Mouse (Mus musculus): ENCODE measurements around the gene Tekt4.

The Tekt4 gene

DNA sequence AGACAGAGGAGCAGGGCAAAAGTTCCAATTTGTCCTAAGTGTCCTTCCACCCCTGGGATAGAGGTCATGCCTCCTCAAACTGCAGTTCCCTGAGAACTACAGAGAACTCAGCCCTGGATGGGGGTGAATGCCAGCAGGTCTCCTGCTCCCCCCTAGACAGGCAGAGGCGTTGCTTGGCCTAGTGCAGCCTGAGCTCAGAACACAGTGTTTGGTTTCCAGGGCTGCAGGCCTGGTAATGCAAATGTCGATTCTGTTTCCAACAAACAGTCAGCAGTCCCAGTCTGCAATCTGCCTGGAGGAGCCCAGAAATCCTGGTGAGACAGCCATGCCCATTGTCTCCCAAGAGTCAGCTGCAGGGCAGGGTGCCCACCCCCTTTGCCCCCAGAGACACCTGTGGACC lies at the start of gene Tekt4:
Tekt4 (plus strand) TSS at position 344 of the 400 bp plus-strand sequence.
- DNase-seq: no peak

DNA sequence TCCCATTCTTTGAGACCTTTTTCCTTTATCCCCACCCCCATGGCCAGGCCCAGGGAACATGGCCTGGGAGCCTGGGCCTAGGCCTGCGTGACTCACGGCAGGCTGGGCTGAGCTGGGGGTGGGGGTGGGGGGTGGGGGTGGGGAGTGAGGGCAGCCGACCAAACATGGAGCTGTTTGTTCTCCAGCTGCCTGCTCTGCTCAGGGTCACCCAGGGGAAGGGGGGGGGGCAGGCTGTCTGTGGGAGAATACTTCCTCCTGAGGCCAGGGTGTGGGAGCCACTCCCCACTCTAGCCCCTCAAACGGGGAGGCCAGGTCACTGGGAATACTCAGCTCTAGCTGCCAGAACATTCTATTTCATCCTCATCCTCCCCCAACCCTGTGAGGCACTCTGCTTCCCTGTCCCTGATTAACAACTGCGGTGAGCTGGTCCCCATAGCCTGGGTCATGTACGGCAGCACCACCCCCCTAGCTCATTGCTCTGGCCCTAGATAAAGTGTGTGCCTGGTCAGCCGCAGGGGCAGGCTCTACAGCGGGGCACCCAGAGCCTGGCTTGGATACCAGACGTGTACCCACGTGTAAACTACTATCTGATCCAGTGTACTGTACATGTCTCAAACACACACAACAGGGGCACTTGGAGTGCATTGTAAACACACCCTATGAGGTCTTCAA lies 49.1 kb upstream of the Tekt4 start:
- no peak for DNase-seq

DNA sequence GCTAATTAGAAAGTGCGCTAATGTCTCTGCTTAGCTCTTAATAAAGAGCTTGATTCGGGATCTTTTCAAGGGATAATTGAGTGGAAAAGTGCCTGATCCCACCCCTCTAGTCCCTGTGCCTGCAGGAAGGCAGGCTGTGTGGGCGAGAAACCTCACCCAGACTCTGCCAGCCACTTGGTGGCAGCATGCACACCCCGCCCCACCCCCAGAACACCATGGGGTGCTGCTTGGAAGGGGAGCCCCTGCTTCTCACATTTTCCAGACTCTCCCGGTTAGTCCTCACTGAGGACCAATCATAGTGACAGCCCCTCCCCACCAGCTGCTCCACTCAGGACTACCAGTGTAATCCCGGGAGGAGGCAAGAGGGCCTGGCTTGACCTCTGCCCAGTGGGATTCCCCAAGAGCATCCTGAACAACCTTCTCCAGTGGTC lies 48.4 kb upstream of the Tekt4 start:
- no peak for DNase-seq

DNA sequence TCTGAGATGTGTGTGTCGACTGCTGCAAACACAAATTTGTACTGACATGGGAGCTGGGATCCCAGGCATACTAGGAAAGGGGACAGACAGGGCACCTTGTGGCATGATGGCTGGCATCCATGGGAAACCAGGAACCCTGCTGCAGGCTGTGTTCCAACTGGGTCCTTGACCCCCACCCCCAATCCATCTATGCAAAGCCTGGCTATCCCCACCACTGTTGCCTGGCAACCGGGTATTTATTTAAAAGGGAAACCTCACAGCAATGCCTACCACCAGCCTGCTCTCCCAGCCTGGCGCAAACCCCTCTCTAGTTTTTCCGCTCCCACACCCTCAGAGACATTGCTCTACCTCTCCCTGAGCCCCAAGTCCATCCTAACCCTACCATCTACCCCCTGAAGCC lies 47.1 kb upstream of the Tekt4 start:
- DNase-seq: no peak

DNA sequence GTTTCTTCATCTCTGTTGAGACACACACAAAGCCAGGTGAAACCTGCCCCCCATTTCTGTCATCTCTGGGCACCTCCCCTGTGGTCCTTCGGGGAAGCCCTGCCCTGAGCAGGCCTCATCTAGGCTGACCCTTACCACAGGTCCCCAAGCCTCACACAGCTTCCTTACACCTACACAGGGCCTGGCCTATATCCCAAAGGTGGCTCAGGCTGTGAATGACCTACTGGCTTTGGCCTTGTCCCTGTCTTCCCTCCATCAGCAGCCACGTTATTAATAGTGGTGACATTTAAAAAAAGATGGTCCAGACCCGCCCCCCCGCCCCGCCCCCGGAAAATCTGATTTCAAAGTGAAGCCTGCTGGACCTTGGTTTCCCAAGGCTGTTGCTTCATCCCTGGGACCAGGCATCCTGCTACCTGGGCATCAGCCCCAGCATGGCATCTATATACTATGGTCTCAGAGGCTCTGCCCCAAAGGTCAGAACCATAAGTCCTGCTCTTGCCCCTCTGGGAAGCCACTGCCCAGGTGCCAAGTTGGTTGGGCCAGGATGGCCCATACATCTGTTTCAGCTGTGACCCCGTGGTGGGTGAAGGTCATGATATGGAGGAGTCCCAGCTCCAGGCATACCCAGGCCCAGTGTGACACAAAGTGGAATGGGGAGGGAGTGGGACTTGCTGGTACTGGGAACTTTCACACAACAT lies 46.0 kb upstream of the Tekt4 start:
- no peak for DNase-seq

DNA sequence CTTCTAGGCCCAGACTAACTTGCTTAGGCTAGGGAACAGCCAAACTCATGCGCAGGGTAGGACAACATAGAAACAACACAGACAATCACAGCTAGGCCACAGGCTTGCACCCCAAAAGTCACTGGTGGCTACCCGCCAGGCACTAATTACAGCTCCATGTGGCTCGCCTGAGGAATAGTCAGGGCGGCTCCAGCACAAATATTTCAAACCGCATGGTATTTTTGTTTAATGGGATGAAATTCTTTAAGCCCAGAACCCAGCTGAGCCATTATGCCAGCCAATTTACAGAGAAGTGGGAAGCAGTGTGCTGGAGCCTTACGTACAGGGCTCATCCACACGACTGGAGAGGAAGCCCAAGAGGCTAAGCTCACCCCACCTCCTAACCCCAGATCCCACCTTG lies 44.8 kb upstream of the Tekt4 start:
- no peak for DNase-seq

DNA sequence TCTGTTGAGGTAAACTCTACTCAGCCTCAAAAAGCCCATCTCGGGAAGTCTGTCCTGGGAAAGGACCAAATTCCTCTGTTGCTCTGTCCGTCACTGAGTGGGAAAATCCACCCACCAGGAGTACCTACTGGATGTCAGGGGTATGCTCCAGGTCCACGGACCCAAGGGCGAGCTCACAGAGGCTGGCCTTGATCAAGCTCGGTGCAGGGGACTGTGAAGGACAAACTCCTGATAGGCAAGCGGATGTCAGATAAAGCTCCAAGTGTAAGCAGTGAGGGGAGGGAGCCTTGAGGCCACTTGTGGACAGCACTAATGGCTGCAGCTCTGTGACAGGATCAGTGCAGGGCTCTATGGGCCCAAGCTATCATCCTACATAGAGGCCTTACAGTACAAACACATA lies 44.2 kb upstream of the Tekt4 start:
- no peak for DNase-seq

DNA sequence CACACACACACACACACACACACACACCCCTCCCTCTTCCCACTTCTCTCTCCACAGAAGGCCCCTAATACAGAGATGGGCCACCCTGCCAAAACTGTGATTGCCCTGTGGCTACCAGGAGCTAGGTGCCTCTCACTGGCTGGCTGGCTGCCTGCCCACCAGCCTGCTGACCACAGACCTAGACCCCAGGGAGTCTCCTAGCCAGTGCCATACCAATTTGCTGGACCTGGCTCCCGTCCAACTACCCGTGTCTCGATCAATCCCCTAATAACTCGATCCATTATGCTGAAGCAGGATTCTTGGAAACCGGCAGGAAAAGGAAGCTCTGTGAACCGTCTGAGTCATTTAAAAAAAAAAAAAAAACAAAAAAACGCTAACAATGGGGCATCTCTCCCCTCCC lies 43.6 kb upstream of the Tekt4 start:
- no peak for DNase-seq

DNA sequence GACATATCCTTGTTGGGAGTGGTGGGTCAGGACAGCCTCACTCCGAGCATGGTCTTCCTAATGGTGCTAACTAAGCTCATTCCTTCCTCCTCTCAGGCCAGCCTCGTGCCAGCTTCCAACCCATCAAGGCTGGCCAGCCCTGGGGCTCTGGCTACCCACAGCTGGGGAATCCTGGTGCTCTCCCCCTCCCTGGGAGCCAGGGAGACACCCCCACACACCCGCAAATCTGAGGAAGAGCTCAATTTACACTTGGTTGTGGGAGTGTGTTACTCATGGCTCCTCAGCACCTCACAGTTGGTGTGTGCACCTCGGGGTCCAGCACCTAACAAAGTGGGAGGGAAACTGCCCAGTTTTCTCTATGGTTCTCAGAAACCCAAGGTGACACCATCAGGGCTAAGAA lies 43.2 kb upstream of the Tekt4 start:
- no peak for DNase-seq

DNA sequence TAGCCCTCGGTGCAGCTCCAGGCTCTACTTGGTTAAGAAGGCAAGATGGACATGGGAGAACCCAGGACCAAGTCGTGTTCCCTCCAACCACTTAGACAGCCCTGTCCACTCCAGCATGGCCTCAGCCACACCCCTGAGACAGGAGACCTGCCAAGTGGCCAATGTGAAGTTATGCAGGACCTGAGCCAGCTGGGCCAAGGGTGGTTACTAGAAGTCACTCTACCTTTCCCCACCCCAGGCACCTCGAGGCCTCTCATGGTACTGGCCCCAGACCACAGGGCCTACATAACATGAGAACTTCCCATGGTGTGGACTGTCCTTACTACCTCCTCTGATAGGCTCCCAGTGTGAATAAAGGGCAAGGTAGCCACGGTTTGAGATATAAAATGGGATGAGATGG lies 40.2 kb upstream of the Tekt4 start:
- DNase-seq: peak; percentile 76

DNA sequence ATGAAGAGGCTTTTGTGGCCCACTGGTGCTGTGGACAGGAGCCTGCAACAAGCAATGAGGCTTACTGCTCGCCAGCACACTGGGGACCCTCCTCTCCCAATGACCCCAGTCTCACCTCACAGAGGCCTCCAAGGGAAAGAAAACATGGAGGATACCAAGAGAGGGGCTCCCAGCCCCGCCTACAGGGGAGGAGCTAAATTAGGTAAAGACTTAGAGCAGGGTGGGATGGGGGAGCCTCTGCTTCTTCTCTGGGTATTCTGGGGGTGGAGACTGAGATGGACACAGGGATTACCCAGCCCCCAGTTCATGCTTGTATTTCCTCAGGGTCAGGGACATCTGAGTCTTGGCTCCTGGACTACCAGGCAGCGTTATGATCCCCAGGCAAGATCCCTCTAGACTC lies 39.5 kb upstream of the Tekt4 start:
- no peak for DNase-seq

DNA sequence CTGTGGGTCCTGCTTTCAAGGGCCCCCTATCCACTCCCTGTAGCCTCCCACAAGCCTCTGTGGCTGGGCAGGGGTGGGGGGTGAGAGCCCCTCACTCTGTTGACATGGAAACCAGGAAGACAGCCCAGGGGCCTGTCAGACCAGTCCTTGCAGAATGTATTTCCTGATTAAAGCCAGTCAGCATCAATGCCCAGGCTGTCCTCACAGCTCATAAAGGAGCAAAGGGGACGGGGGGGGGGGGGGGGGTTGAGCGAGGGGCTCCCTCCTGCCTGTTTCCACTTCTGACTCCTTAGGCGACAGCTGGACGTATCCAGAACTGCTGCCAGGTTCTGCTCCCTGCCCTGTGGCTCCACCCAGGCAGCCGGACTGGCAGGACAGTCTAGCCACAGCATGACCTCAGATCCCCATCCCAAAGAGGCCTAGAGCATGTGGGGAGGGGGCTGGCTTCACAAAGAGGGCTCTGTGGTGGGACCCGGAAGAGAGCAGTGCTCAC lies 38.9 kb upstream of the Tekt4 start:
- no peak for DNase-seq

DNA sequence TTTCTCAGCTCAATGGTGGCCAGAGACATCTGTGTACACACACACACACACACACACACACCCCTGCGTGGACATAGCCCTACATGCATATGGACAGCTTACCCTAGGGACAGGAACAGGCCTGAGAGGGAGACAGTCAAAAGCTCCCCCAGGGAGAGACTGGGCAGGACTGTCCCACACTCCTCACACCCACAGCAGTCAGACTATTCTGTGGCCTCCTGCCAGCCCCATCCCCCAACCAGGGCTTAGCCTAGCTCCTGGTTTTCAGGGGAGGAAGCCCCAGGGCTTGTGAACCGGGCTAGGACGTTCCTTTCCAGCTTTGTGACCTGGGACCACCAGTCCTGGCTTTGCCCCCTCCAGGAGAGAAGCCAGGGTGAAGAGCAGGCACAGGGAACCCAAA lies 38.2 kb upstream of the Tekt4 start:
- DNase-seq: no peak

DNA sequence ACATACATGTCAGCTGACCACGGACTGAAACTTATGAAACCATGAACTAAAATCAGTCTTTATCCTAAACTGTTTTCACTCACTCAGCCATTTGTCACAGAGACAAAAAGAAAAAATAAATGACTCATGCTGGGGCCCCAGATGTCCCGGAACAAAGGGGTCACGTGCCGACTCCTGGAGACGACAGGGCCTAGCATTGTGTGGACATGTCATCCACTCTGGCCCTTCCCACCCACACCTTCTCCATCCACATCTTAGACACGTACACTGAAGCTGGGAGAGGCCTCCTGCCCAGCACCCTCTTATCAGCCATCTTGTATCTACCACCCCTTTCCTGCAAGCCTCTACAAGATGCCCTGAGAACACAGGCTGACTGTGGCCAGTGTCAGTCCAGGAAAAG lies 36.4 kb upstream of the Tekt4 start:
- no peak for DNase-seq

DNA sequence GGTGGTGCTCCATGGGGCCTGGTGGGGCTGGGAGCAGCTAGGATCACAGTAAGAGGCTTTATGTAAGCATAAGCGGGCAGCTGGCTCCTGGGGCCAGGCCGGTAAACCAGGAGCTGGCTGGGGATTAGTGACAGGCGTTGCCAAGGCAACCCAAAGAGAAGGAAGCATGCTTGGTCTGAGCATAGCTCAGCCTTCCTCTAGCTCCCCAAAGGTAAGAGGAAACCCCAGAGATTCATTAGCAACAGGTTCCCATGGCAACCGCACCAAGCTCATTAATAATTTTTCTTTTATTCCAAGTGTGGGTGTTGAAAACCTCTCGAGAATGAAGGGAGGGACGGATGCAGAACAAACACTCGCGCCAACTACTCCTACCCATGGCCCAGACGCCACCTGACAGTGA lies 35.5 kb upstream of the Tekt4 start:
- no peak for DNase-seq

DNA sequence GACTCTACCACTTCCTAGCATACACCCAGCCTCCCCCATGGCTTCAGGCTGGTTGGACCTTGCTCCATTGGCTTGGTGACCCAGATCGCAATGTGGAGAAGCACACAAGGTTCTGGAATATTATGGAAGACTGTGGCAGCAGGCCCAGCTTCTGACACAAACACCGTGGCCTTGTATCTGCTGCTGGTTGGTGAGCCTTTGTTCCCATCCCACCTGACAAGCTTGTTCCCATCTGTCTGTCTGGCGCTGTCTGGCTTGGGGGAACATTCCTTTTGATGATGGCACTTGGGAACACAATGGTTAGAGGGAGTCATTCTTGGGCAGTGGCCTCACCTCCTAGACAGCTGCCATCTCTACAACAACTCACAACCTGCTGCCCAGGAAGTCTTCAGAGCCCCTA lies 33.4 kb upstream of the Tekt4 start:
- DNase-seq: no peak

DNA sequence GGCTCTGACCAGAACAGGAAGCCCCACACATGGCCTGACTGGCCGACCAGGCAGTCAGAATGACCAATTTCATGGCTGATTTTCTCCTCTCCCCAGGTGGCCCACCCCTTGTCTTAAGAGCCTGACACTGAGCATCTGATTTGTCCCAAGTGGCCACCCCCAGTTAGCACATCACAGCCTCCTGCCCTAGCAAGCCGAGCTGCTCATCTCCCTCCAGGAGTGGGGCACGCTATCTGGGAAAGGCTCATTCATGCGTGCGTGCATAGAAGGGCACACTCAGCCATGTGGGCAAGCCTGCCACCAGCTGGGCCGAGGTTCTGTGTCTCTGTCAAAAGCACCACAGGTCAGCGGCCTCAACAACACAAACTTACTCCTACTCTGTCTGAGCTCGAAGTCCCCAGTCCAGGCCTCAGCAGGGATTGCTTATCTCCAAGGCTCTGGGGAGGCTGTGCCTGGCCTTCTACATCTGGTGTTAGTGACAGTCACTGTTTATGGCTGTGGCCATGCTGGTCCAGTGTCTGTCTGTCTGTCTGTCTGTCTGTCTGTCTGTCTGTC lies 29.8 kb upstream of the Tekt4 start:
- no peak for DNase-seq

DNA sequence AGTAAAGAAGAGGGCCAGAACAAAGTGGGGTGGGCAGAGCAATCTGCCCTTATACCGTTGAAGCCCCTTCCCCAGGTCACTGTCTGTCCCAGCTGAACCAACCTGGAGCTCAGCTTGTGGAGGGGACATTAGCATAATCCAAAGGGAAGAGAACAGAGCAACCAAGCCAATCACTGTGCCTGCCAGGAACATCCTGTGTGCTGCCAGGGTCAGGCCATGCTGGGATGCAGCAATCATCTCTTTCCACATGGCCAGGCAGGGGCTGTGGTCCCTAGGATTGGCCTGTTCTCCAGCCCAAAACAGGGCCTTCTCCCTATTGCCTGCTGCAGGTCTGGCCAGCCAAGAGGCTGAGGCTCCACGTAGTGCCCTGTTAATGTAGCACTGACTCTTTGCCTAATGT lies 28.4 kb upstream of the Tekt4 start:
- no peak for DNase-seq

DNA sequence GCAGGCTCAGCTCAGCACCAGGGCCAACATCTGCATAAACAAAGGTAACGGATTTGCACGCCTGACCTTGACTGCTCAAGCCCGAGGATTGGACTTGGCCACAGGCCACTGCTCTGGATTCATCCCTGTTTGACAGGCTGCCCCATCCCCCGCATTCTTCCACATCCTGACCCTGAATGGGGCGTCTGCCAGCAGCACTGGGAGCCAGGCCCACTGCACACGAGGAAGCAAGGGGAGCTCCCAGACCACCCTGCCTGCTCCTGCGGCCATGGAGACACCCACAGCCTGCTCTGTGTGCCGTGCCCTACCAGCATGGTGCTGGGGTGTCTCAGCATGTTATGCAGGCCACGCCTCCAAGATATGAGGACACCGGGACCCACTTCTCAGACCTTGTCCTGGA lies 27.0 kb upstream of the Tekt4 start:
- DNase-seq: no peak

DNA sequence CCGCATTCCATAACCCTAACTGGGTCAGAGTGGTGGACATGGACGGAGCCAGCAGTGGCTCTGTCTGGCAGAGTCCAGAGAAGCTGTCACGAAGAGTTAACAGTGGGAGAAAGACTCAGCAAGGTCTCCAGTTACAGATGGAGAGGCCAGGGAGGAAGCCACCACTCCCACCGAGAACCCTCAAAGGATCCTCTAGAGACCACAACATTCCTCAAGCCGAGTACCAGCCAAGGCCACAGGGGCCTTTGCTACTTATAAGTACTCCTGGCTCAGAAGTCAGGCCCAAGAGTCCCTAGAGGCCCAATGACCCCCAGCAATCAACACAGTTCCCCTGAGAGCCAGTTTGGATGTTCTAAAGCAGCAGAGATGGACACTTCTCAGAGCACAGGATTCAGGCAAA lies 25.2 kb upstream of the Tekt4 start:
- no peak for DNase-seq

DNA sequence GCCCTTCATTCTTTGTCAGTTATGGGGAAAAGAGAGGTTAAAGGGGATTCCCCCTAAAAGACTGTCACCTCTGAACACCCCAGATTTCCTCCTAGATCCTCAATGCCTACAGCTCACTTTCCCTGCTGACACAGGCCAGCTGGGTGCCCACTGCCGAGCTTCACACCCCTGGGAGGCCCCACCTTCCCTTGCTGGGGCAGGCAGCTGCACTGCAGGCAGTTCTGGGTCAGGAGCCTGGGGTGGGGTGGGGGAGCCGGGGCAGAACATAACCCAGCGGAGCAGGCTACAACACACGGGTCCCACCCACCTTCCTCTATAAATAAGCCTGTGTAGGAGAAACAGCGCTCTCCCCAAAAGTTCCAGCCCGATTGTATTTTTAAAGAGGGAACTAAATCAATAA lies 24.5 kb upstream of the Tekt4 start:
- no peak for DNase-seq

DNA sequence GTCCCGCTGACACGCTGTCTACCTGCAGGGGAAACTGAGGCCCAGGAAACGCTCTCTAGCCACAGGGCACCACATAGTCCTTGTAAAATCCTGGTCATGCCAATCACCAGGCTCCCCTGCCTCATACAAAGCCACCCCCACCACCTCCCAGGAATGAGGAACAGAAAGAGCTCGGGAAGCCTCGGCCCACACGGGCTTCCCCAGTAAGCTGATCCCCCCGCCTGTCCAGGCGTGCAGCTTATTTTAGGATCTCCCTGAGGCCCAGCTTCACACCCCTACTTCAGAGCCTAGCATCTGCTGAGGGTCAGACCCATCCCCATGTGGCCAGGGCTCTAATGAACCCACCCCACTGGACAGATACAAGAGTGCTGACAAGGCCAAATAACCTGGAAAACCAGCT lies 23.9 kb upstream of the Tekt4 start:
- no peak for DNase-seq

DNA sequence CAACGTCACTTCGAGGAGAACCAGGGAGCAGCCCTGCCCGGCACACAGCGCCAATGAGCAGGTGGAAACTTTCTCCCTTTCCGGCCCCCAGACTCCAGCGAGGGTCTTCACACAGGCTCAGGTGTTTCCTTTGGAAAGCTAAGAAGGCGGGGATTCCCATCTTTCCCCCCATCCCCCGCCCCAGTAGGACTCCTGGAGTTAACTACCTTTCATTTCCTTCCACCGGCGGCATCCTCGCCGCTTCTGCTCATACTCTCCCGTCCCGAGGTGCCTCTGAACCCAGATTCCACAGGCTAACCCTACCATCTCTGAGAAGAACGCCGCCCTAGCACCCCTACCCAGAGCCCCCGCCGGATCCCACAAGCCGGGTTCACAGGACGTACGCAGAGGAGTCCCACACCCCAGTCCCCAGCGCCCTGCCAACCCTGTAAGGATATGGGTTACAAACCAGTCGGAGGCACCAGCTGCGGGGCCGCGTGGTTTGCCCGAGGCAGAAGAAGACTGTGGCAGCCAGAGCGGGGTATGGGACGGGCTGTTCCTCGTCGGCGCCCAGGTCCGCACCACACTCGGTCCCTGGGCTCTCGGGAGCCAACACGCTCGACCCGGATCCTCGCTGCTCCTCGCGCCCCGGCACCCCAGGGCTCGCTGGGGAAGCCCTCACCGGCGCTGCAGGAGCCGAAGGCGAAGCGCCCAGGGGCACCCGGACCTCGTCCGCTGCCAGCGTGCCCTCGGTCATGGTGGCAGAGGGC lies 21.8 kb upstream of the Tekt4 start:
- DNase-seq: peak; percentile 24

DNA sequence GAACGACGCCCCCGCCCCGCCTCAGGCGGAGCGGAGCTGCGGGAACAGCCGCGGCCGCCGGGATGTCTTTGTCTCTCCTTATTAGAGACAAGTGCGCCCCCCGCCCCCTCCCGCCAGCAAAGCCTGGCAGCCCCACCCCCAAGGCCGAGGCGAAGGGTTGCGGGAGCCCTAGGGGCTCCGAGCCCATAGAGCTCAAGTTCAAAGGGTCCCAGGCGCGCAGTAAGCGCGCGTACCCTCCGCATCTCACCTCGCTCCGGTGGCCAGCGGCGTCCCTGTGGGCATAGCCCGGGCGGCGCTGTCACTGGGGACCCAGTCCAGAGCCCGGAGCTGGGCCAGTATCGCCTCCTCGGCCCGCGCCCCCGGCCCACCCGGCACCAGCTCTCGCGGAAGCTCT lies 21.2 kb upstream of the Tekt4 start:
- no peak for DNase-seq
